Mouse (Mus musculus): ENCODE measurements around the gene Ifit3. TPM values are rescaled to one million over a fixed set of nuclear protein-coding genes. Genes with fewer than 3 reads are reported as not detected.
A peak's percentile ranks its signal among the peaks of the same experiment; 100 is the strongest.

The Ifit3 gene
- polyA plus RNA-seq, 1 experiment = 0.05 TPM

- Histone ChIP-seq H3K27me3 (ENCODE audit: control insufficient read depth, insufficient read depth, insufficient read length) (peaks cover 18% of the 10 kb centered on the region), H3ac (ENCODE audit: control insufficient read depth, insufficient read length, low read depth) (no peak overlapping the region), H3K4me3 (ENCODE audit: insufficient read depth, poor library complexity, severe bottlenecking) (no peak overlapping the region), H3K79me2 (ENCODE audit: control insufficient read depth, insufficient read depth) (no peaks in the 10 kb centered on the region), H3K79me3 (ENCODE audit: low read depth) (no peaks in the 10 kb centered on the region), H3K36me3 (ENCODE audit: control insufficient read depth, insufficient read depth) (no peaks in the 10 kb centered on the region)
- no peak for TF ChIP-seq CEBPB (IDR thresholded peaks at IDR 0.05; ENCODE audit: low read depth)
- no peak for TF ChIP-seq CTCF (IDR thresholded peaks at IDR 0.05; ENCODE audit: control insufficient read depth, insufficient read depth, insufficient read length)
- TF ChIP-seq FOSL1 (IDR thresholded peaks at IDR 0.05; ENCODE audit: insufficient read depth, low read length, poor library complexity, severe bottlenecking) = no peak
- no peak for TF ChIP-seq MYOD1 (IDR thresholded peaks at IDR 0.05; ENCODE audit: control insufficient read depth, insufficient read length, low read depth)
- TF ChIP-seq MYOG (IDR thresholded peaks at IDR 0.05; ENCODE audit: control insufficient read depth, extremely low read depth, insufficient read length) = no peak
- TF ChIP-seq USF1 (IDR thresholded peaks at IDR 0.05; ENCODE audit: low read depth) = no peak
- no peak for TF ChIP-seq MAX (IDR thresholded peaks at IDR 0.05)
Measured at GRCm38 (mm10) chr19:34624663-34625062, 41.3 kb downstream of the Ifit3 start.

- no peaks in the 10 kb centered on the region for H3K79me3 ChIP-seq (ENCODE audit: low read depth)
- no peak for TF ChIP-seq MAX (IDR thresholded peaks at IDR 0.05)
- TF ChIP-seq USF1 (IDR thresholded peaks at IDR 0.05; ENCODE audit: low read depth) = no peak
- no peak for TF ChIP-seq MYOG (IDR thresholded peaks at IDR 0.05; ENCODE audit: control insufficient read depth, extremely low read depth, insufficient read length)
- TF ChIP-seq FOSL1 (IDR thresholded peaks at IDR 0.05; ENCODE audit: insufficient read depth, low read length, poor library complexity, severe bottlenecking) = no peak
- TF ChIP-seq CTCF (IDR thresholded peaks at IDR 0.05; ENCODE audit: control insufficient read depth, insufficient read depth, insufficient read length) = no peak
- no peak for TF ChIP-seq MYOD1 (IDR thresholded peaks at IDR 0.05; ENCODE audit: control insufficient read depth, insufficient read length, low read depth)
- no peak for TF ChIP-seq CEBPB (IDR thresholded peaks at IDR 0.05; ENCODE audit: low read depth)
- H3K4me3 ChIP-seq (ENCODE audit: insufficient read depth, poor library complexity, severe bottlenecking) = no peak overlapping the region
- H3K79me2 ChIP-seq (ENCODE audit: control insufficient read depth, insufficient read depth) = no peaks in the 10 kb centered on the region
- no peaks in the 10 kb centered on the region for H3K36me3 ChIP-seq (ENCODE audit: control insufficient read depth, insufficient read depth)
- no peak overlapping the region for H3ac ChIP-seq (ENCODE audit: control insufficient read depth, insufficient read length, low read depth)
- H3K27me3 ChIP-seq (ENCODE audit: control insufficient read depth, insufficient read depth, insufficient read length) = peaks cover 13% of the 10 kb centered on the region
Measured at GRCm38 (mm10) chr19:34627496-34627895, 44.2 kb downstream of the Ifit3 start.

- H3K4me3 ChIP-seq (ENCODE audit: insufficient read depth, poor library complexity, severe bottlenecking) = no peak overlapping the region
- peaks cover 4% of the 10 kb centered on the region for H3K27me3 ChIP-seq (ENCODE audit: control insufficient read depth, insufficient read depth, insufficient read length)
- H3K79me2 ChIP-seq (ENCODE audit: control insufficient read depth, insufficient read depth) = no peaks in the 10 kb centered on the region
- TF ChIP-seq MYOG (IDR thresholded peaks at IDR 0.05; ENCODE audit: control insufficient read depth, extremely low read depth, insufficient read length) (no peak), CEBPB (IDR thresholded peaks at IDR 0.05; ENCODE audit: low read depth) (no peak), MAX (IDR thresholded peaks at IDR 0.05) (no peak), USF1 (IDR thresholded peaks at IDR 0.05; ENCODE audit: low read depth) (no peak), MYOD1 (IDR thresholded peaks at IDR 0.05; ENCODE audit: control insufficient read depth, insufficient read length, low read depth) (no peak), FOSL1 (IDR thresholded peaks at IDR 0.05; ENCODE audit: insufficient read depth, low read length, poor library complexity, severe bottlenecking) (no peak), CTCF (IDR thresholded peaks at IDR 0.05; ENCODE audit: control insufficient read depth, insufficient read depth, insufficient read length) (no peak)
- H3K79me3 ChIP-seq (ENCODE audit: low read depth) = no peaks in the 10 kb centered on the region
- no peak overlapping the region for H3ac ChIP-seq (ENCODE audit: control insufficient read depth, insufficient read length, low read depth)
- H3K36me3 ChIP-seq (ENCODE audit: control insufficient read depth, insufficient read depth) = no peaks in the 10 kb centered on the region
Measured at GRCm38 (mm10) chr19:34631487-34631886, 48.2 kb downstream of the Ifit3 start.

GRCm38 (mm10) chr19:34633484-34633883 is 50.2 kb downstream of the Ifit3 start:
- H3K27me3 ChIP-seq (ENCODE audit: control insufficient read depth, insufficient read depth, insufficient read length) = peaks cover 4% of the 10 kb centered on the region
- no peaks in the 10 kb centered on the region for H3K79me3 ChIP-seq (ENCODE audit: low read depth)
- no peaks in the 10 kb centered on the region for H3K36me3 ChIP-seq (ENCODE audit: control insufficient read depth, insufficient read depth)
- no peak overlapping the region for H3ac ChIP-seq (ENCODE audit: control insufficient read depth, insufficient read length, low read depth)
- TF ChIP-seq MYOD1 (IDR thresholded peaks at IDR 0.05; ENCODE audit: control insufficient read depth, insufficient read length, low read depth) = no peak
- TF ChIP-seq MYOG (IDR thresholded peaks at IDR 0.05; ENCODE audit: control insufficient read depth, extremely low read depth, insufficient read length) = no peak
- TF ChIP-seq USF1 (IDR thresholded peaks at IDR 0.05; ENCODE audit: low read depth) = no peak
- no peak for TF ChIP-seq CEBPB (IDR thresholded peaks at IDR 0.05; ENCODE audit: low read depth)
- TF ChIP-seq CTCF (IDR thresholded peaks at IDR 0.05; ENCODE audit: control insufficient read depth, insufficient read depth, insufficient read length) = no peak
- no peak for TF ChIP-seq FOSL1 (IDR thresholded peaks at IDR 0.05; ENCODE audit: insufficient read depth, low read length, poor library complexity, severe bottlenecking)
- no peak for TF ChIP-seq MAX (IDR thresholded peaks at IDR 0.05)
- no peaks in the 10 kb centered on the region for H3K79me2 ChIP-seq (ENCODE audit: control insufficient read depth, insufficient read depth)
- no peak overlapping the region for H3K4me3 ChIP-seq (ENCODE audit: insufficient read depth, poor library complexity, severe bottlenecking)

- peak; percentile 5 for TF ChIP-seq CTCF (IDR thresholded peaks at IDR 0.05; ENCODE audit: control insufficient read depth, insufficient read depth, insufficient read length)
- no peak for TF ChIP-seq CEBPB (IDR thresholded peaks at IDR 0.05; ENCODE audit: low read depth)
- Histone ChIP-seq H3ac (ENCODE audit: control insufficient read depth, insufficient read length, low read depth) (no peak overlapping the region), H3K36me3 (ENCODE audit: control insufficient read depth, insufficient read depth) (no peaks in the 10 kb centered on the region), H3K79me3 (ENCODE audit: low read depth) (no peaks in the 10 kb centered on the region), H3K27me3 (ENCODE audit: control insufficient read depth, insufficient read depth, insufficient read length) (peaks cover 5% of the 10 kb centered on the region), H3K4me3 (ENCODE audit: insufficient read depth, poor library complexity, severe bottlenecking) (no peak overlapping the region), H3K79me2 (ENCODE audit: control insufficient read depth, insufficient read depth) (no peaks in the 10 kb centered on the region)
Measured at GRCm38 (mm10) chr19:34636933-34637557, 53.7 kb downstream of the Ifit3 start.

Other genes starting within 250 kb of the Ifit3 start
- 0.30 TPM for gene Ch25h, start 108.4 kb upstream of the Ifit3 start, polyA plus RNA-seq (2012; fragmentation: generic; extraction: Trizol)
- 8.8 TPM for gene Lipa, start 56.1 kb upstream of the Ifit3 start, polyA plus RNA-seq (2012; fragmentation: generic; extraction: Trizol)
- gene Ifit2, start 32.8 kb upstream of the Ifit3 start, polyA plus RNA-seq (2012; fragmentation: generic; extraction: Trizol) = 1.6 TPM
- not detected for gene Ifit1bl1, start 18.4 kb downstream of the Ifit3 start, polyA plus RNA-seq (2012; fragmentation: generic; extraction: Trizol)
- not detected for gene Ifit3b, start 24.4 kb downstream of the Ifit3 start, polyA plus RNA-seq (2012; fragmentation: generic; extraction: Trizol)
- not detected for gene Ifit1bl2, start 57.2 kb downstream of the Ifit3 start, polyA plus RNA-seq (2012; fragmentation: generic; extraction: Trizol)
- gene Ifit1, start 57.3 kb downstream of the Ifit3 start, polyA plus RNA-seq (2012; fragmentation: generic; extraction: Trizol) = 0.01 TPM
- 0.01 TPM for gene Slc16a12, start 163.8 kb downstream of the Ifit3 start, polyA plus RNA-seq (2012; fragmentation: generic; extraction: Trizol)

Measured in C2C12 (cell line).